Mouse (Mus musculus) E14TG2a.4 (cell line): ENCODE measurements around the gene Cst11.

Experiments used
- CTCF ChIP-seq: conservative IDR thresholded peaks from 2 replicates; pipeline ENCODE4 v1.5.1; 2014; ENCODE audit warnings: low read length
- NANOG ChIP-seq: IDR thresholded peaks from 2 replicates; pipeline ENCODE4 v1.6.1; 2014; ENCODE audit warnings: borderline replicate concordance, low read length, mixed read lengths
- POU5F1 ChIP-seq: IDR thresholded peaks from 2 replicates; pipeline ENCODE4 v1.6.1; 2014; ENCODE audit warnings: low read length, borderline replicate concordance

GRCm38 (mm10) chr2:148732327-148733000, 38.8 kb downstream of the Cst11 start, which contains the start of gene Napb:
- TF ChIP-seq CTCF, result no peak
- no peak for TF ChIP-seq NANOG
- no peak for TF ChIP-seq POU5F1
